Mouse (Mus musculus): Measurements from ENCODE around the gene Mettl21a. TPM values are rescaled to one million over a fixed set of nuclear protein-coding genes. Genes with fewer than 3 reads are reported as not detected.

Gene Mettl21a
- 13.3 and 16.7 TPM in 2 replicates for polyA plus RNA-seq (2012; rRNA removed)

DNA sequence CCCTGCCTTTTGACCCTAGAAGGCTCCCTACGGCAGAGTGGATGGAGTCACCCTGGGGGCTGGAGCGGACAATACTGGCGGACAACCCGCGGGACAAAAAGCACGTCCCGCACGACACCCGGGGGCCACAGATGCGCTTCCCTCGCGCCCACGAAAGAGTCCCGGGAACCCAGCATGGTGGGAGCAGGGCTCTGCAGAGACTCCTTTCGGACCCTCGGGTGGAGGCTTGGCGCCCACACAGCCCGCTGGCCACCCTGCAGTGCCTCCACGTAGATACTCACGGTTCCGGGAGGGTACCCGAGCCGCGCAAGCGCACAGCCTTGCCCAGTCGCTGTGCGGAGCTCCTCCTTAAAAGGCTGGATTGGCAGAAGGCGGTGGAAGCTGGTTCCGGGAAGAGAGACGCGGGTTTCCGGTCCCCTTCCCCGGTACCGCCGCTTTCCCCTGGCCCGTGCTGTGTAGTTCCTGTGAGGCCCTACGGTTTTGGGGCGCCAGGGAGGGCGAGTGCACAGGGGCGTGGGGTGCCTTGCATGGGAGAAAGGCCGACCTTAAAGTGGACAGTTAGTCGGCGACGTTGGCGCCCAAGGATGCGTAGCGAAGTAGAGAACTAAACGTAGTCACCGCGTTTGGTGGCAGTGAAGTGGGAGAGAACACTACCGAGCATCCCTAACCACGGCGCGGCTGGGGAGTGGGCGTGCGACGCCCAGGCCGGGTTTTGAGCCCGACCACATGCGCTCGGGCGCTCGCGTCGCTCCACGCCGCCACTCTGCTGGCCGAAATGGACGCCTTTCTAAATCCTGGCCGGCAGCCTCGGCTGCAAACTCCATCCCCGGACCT, at the start of gene Mettl21a:
Mettl21a (minus strand) TSS at position 362 of the 834 bp plus-strand sequence.

Other genes with a start within 250 kb of the Mettl21a start
- gene Creb1, start 84.6 kb downstream of the Mettl21a start, polyA plus RNA-seq (2012; rRNA removed), result 19.0 and 19.2 TPM in 2 replicates
- gene Ccnyl1, start 73.2 kb upstream of the Mettl21a start, polyA plus RNA-seq (2012; rRNA removed), result 34.4 and 38.5 TPM in 2 replicates
- gene Fzd5, start 120.5 kb upstream of the Mettl21a start, polyA plus RNA-seq (2012; rRNA removed), result 1.0 and 1.1 TPM in 2 replicates